Mouse (Mus musculus) E14TG2a.4 (cell line): ENCODE results near the gene Ccdc93.

Source experiments
- H3K27me3 ChIP-seq: 2 replicates; pipeline ENCODE4 v1.6.1; 2014; ENCODE audit warnings: low read length, control low read depth; ENCODE audit not compliant: insufficient read depth
- H3K36me3 ChIP-seq: 2 replicates; pipeline ENCODE4 v1.6.1; 2014; ENCODE audit warnings: low read length, control low read depth; ENCODE audit not compliant: insufficient read depth
- H3K4me1 ChIP-seq: replicated peaks from 2 replicates; pipeline ENCODE4 v1.6.1; 2014; ENCODE audit warnings: low read depth, low read length, control low read depth
- H3K4me3 ChIP-seq: replicated peaks from 2 replicates; pipeline ENCODE4 v1.5.1; 2014; ENCODE audit warnings: mild to moderate bottlenecking, low read length
- H3K9me3 ChIP-seq: 2 replicates; pipeline ENCODE4 v1.6.1; 2014; ENCODE audit warnings: low read length, control low read depth
- CTCF ChIP-seq: conservative IDR thresholded peaks from 2 replicates; pipeline ENCODE4 v1.5.1; 2014; ENCODE audit warnings: low read length
- NANOG ChIP-seq: IDR thresholded peaks from 2 replicates; pipeline ENCODE4 v1.6.1; 2014; ENCODE audit warnings: borderline replicate concordance, low read length, mixed read lengths
- POU5F1 ChIP-seq: IDR thresholded peaks from 2 replicates; pipeline ENCODE4 v1.6.1; 2014; ENCODE audit warnings: low read length, borderline replicate concordance

Ccdc93 gene

DNA sequence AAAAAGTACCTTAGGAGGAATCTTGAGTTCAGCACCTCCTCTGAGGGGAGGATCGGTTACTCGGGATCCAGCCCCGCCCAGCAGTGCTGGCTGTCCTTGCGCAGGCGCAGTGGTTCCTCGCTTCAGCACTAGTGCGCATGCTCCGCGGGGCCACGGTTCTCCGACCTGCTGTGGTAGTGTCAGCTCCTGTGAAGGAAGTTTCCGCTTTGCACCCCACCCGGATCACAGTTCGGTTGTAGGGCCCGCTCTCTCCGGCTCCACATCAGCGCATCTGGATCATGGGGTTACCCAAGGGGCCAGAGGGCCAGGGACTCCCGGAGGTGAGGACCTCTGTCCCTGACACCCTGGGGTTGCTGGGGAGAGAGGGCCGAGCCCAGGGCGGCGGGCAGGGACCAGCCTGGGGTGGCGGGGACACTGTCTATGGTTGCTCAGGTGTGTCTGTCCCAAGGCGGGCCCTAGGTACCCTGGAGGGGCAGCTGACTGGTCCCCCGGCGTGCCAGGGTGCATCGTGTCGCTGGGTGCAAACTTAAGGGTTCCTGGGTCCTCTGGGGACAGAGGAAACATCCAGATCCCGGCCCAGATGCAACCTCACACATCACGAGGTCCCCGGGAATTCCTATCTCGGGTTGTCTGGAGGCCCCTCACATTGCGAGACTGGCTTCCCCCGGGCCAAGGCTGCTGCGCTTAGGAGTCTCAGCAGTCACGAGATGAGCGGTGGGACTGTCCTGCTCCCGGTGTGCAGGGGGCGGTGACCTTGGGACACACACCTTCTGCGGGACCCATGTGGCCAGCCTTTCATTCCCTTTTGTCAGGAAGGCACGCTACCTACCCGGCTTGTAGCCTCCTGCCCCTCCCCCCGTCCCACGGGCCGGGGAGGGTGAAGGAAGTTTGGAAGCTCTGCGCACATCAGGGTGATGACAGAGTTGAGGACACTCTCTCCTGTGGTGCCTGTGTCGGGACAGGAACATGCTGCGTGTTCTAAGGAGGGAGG, at the start of gene Ccdc93:
Gene Ccdc93 (plus strand): TSS at position 112 of the 991 bp plus-strand sequence.
- no peaks in the 10 kb centered on the region for H3K9me3 ChIP-seq
- peaks cover 12% of the 10 kb centered on the region for H3K4me1 ChIP-seq
- peaks cover 20% of the 10 kb centered on the region for H3K27me3 ChIP-seq
- H3K36me3 ChIP-seq = peaks cover 6% of the 10 kb centered on the region; the same call in 1 of the 2 replicates
- no peak for TF ChIP-seq CTCF
- no peak for TF ChIP-seq POU5F1
- TF ChIP-seq NANOG = no peak
- H3K4me3 ChIP-seq = peak within 1 kb of the TSS; percentile 85

- no peak overlapping the region for H3K4me3 ChIP-seq
- no peaks in the 10 kb centered on the region for H3K36me3 ChIP-seq
- no peaks in the 10 kb centered on the region; the same call in 1 of the 2 replicates for H3K4me1 ChIP-seq
- peaks cover 9% of the 10 kb centered on the region; the same call in 1 of the 2 replicates for H3K9me3 ChIP-seq
- H3K27me3 ChIP-seq = no peaks in the 10 kb centered on the region
- TF ChIP-seq POU5F1 = no peak
- no peak for TF ChIP-seq NANOG
- no peak for TF ChIP-seq CTCF
Observed at GRCm38 (mm10) chr1:121381562-121381961, 49.3 kb upstream of the Ccdc93 start.

DNA sequence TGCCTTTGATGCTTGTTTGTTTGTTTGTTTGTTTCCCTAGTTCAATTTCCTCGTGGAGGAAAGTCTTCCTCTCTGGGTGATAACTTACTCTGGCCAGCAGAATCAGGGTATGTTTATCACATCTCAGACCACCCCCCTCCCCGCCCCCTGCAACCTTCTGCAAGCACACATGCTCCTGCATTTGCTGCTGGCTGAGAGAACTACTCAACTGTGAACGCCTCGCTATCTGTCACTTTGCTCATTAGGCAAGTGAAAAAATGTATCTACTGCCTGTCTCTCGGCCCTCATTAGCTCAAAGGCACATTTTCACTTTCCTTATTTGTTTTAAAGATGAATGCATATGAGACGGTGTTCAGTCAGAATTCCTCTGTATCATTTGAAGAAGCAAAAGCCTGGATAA, 42.5 kb upstream of the Ccdc93 start:
- Histone ChIP-seq H3K4me1 (no peaks in the 10 kb centered on the region; the same call in 1 of the 2 replicates), H3K4me3 (no peak overlapping the region), H3K36me3 (no peaks in the 10 kb centered on the region), H3K27me3 (no peaks in the 10 kb centered on the region), H3K9me3 (no peaks in the 10 kb centered on the region)
- TF ChIP-seq CTCF = no peak
- no peak for TF ChIP-seq NANOG
- TF ChIP-seq POU5F1 = no peak

DNA sequence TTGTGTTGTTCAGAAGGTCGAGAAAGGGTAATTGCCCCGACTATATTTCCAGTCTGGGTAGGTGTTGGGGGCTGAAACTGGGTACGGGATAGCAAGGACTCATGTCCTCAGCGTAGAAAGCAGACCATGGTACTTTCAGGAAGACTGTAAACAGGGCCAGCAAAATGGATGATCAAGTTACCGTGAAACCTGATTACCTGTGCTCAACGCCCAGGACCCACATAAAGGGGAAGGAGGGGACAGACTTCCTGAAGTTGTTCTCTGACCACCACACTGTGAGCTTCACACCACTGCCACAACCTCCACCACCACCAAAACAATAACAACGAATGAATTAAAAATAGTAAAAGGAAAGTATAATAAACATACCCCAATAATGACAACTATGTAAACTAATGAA, 42.1 kb upstream of the Ccdc93 start:
- H3K4me3 ChIP-seq = no peak overlapping the region
- no peak for TF ChIP-seq CTCF
- TF ChIP-seq POU5F1 = no peak
- no peak for TF ChIP-seq NANOG
- H3K9me3 ChIP-seq = no peaks in the 10 kb centered on the region
- H3K4me1 ChIP-seq = no peaks in the 10 kb centered on the region; the same call in 1 of the 2 replicates
- H3K36me3 ChIP-seq = no peaks in the 10 kb centered on the region
- no peaks in the 10 kb centered on the region for H3K27me3 ChIP-seq

DNA sequence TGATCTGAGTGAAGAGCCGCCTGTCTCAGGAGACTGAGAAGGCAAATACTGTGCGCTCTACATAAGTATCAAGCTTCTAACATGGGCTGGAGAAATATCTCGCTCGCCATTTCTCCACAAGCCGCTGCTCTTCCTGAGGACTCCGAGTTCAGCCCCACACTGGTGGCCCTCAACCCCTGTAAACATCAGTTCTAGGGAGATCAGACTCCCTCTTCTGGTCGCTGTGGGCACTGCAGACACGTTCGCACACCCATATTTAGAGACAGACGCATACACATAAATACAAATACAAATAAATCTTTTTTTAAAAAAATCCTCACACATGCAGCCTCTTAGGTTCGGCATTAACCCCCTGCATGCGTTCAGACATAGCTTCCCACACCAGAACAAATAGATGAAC, 41.3 kb upstream of the Ccdc93 start:
- Histone ChIP-seq H3K4me3 (no peak overlapping the region; the same call in 1 of the 2 replicates), H3K36me3 (no peaks in the 10 kb centered on the region), H3K9me3 (no peaks in the 10 kb centered on the region), H3K27me3 (no peaks in the 10 kb centered on the region), H3K4me1 (no peaks in the 10 kb centered on the region; the same call in 1 of the 2 replicates)
- TF ChIP-seq CTCF (peak; percentile 91), POU5F1 (no peak), NANOG (no peak)

- no peaks in the 10 kb centered on the region for H3K9me3 ChIP-seq
- no peaks in the 10 kb centered on the region for H3K27me3 ChIP-seq
- no peak overlapping the region for H3K4me3 ChIP-seq
- H3K4me1 ChIP-seq = no peaks in the 10 kb centered on the region; the same call in 1 of the 2 replicates
- no peaks in the 10 kb centered on the region for H3K36me3 ChIP-seq
- no peak for TF ChIP-seq NANOG
- no peak for TF ChIP-seq CTCF
- TF ChIP-seq POU5F1 = no peak
Observed at GRCm38 (mm10) chr1:121390003-121390402, 40.8 kb upstream of the Ccdc93 start.

DNA sequence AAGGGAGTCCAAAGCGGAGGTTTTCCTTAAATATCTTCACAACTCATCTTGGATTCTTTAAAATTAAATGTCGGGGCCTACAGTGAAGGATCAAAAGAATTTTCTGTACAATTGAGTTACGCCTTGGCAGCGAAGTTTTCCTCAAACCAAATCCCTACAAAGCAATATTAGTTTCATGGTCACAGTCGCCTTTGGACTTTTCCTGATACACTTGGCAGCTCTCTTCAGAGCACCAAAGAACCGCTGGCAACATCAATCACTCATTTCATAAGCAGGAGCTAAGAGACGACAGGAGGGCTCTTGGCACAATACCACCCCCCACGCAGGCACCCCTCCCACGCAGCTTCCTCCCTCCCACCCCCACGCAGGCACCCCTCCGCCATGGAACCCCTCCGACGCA, 40.4 kb upstream of the Ccdc93 start:
- TF ChIP-seq POU5F1 = no peak
- TF ChIP-seq CTCF = no peak
- no peak for TF ChIP-seq NANOG
- H3K9me3 ChIP-seq = no peaks in the 10 kb centered on the region
- H3K36me3 ChIP-seq = no peaks in the 10 kb centered on the region
- H3K4me1 ChIP-seq = no peaks in the 10 kb centered on the region; the same call in 1 of the 2 replicates
- H3K4me3 ChIP-seq = no peak overlapping the region
- H3K27me3 ChIP-seq = no peaks in the 10 kb centered on the region

DNA sequence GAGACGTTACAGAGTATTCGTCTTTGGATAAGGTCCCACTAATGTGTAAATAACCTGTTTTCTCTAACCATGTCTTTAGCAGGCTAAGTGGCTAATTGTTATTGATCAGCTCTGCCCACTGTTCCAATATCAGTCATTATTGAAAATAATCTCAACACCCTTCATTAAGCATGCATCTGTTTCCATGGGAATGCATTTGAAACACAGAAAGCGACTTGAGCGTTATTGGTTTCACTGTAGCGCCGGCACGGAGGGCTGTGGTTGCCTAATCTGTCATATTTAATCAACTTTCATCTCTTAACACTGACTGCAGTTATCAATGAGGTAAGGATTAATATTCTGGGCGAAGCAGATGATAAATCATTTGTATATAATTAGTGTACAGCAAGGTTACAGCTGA, 40.0 kb upstream of the Ccdc93 start:
- H3K27me3 ChIP-seq = no peaks in the 10 kb centered on the region
- no peaks in the 10 kb centered on the region; the same call in 1 of the 2 replicates for H3K4me1 ChIP-seq
- no peaks in the 10 kb centered on the region for H3K9me3 ChIP-seq
- H3K4me3 ChIP-seq = no peak overlapping the region
- H3K36me3 ChIP-seq = no peaks in the 10 kb centered on the region
- no peak for TF ChIP-seq POU5F1
- no peak for TF ChIP-seq NANOG
- no peak for TF ChIP-seq CTCF

GRCm38 (mm10) chr1:121393117-121393516, 37.7 kb upstream of the Ccdc93 start:
- Histone ChIP-seq H3K4me1 (peaks cover 3% of the 10 kb centered on the region; the same call in 1 of the 2 replicates), H3K9me3 (no peaks in the 10 kb centered on the region), H3K36me3 (no peaks in the 10 kb centered on the region), H3K27me3 (no peaks in the 10 kb centered on the region), H3K4me3 (no peak overlapping the region)
- TF ChIP-seq NANOG = no peak
- no peak for TF ChIP-seq CTCF
- TF ChIP-seq POU5F1 = no peak
